Mouse (Mus musculus) common myeloid progenitor, adult 5-6 weeks (primary cell): Measurements from ENCODE around the gene Megf8. TPM values are rescaled to one million over a fixed set of nuclear protein-coding genes. Genes with fewer than 3 reads are reported as not detected.

Experiments
- ATAC-seq: replicated peaks from 2 replicates; pipeline ENCODE4 v1.8.0; 2016; ENCODE audit warnings: low read depth, mild to moderate bottlenecking, moderate TSS enrichment, inconsistent platforms; ENCODE audit not compliant: poor library complexity, severe bottlenecking
- total RNA-seq: library from RNA; stranded (forward); fragments of 200-1000, 187-1606 nt; gene quantifications from 2 replicates; pipeline ENCODE4 v1.2.3, GENCODE M21; 2017

The Megf8 gene
- total RNA-seq, 1 experiment from 2014 or later: 4.9 TPM

DNA sequence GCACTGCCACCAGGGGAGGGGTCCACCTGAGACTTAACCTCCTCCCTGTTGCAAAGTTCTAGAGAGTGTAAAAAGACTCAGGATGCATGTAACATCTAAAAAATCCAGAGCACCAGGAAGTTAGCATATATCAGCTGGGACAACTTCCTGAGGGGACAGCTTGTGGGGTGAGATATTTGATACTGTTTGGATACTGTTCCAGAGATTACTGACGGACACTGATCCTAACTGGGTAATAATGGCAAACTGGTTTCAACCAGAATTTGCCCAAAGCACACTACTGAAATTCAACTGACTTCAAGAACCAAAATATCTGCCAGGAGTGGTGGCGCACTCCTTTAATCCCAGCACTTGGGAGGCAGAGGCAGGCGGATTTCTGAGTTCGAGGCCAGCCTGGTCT is 22.5 kb upstream of the Megf8 start:
- ATAC-seq: no peak

DNA sequence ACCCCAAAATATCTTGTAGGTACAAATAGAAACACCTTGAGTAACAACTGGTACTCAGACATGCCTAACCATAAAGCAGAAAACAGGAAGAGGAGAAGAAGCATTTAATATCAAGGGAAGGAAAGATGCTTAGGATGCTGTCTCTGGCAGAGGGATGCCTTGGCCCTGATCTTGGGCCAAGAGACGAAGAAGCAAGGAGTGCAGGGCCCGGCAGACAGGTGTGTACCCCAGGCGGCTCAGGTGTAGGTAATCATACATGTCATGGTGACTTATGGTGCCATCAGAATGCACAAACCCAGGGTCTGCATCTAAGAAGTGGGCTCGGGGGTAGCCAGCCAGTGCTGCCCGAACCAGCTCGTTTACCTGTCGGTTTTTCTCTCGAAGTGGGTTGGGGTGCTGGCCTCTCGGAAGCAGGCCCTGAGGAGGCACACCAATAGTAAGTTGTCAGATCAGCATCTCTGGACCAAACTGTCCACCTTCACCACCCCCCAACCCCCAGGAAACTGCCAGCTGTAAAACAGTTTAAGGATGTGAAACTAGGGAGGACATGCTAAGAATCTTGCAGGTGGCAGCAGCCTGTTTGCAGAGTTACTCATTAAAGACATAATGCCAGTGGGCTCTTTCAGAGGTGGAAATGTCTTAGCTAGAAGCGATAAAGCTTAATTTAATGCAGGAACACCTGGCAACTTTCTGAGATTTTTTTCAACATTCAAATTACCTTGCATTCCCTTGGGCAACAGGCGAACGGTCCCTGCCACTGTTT is 21.8 kb upstream of the Megf8 start:
- no peak for ATAC-seq

DNA sequence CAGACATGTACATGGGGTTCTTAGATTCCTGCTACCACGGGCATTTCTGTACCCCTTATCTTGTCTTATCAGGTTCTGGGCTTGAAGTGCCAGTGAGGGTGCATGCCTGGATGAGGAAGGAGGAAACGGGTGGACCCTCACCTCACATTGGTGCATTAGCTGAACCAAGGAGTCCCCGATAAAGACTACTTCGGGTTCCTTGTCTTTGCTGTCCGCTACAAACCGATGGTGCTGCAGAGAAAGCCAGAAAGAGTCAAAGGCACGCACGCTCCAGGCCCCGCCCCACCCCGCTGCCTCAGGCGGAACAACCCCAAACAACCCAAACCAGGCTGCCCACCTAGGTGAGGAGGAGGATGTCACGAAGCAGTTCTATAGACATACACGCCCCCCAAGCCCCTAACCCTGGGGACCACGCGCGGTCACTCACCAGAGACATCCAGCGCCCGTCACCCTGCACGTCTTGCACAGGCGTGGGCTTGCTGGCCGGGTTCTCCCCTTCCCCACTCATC is 20.0 kb upstream of the Megf8 start:
- peak; percentile 40; the same call in 1 of the 2 replicates for ATAC-seq

DNA sequence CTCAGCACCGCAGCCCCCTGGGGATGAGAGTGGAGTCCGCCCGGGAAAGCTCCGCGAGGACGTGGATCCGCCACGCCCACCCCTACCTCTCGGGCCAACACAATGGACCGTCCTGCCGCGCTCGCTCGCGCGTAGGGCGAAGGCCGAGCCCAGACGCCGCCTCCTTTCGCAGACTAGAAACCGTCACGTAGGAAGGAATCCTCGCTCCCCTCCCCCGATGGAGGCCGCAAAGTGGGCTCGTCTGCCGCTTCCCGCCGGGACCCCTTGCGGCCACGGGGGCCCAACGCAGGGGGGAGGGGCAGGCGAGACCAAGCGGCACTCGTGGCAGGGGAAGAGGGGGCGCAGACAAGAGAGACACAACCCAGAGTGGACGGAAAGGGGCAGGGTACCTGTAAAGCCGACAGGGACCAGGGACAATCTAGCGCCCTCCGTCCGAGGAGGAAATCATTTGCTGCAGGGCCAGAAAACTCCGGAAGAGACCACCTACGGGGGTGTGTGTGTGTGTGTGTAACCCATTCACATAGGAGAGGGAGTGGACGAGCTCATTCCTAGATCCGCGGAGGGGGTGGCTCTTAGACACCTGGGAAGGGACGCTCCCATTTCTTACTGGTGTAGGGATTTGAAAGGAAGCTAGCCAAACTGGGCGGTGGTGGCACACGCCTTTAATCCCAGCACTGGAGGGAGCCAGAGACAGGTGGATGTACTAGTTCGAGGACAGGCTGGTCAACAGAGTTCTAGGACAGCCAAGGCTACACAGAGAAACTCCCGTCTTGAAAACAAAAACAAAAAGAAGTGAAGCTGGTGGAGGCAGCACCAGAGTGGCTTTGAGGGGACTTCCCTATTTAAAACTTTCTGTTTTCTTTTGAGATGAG is 19.3 kb upstream of the Megf8 start, which contains the start of gene Pafah1b3:
TSS of gene Pafah1b3 (minus strand) at position 533 of the 872 bp plus-strand sequence.
- ATAC-seq: peak; percentile 79

DNA sequence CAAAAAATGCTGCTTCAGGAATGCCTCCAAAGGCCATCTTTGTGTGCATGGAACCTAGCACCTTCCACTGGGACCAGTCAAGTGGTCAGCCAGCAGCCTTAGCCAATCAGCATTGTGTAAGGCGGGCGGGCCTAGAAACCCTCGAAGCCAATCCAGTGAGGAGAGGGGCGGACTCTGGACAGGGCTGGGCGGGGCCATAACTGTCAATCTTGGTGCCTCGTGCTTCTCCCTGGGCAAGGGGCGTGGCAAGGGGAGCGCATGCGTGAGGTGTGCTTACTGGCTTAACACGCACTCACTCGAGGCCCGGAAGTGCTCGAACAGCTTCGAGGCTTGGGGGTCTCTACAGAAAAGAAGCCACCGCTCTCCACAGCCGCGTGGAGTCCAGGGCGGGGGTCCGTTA is 15.9 kb upstream of the Megf8 start, which contains the start of gene Prr19:
TSS of gene Prr19 (plus strand) at position 349 of the 400 bp plus-strand sequence.
- no peak for ATAC-seq

DNA sequence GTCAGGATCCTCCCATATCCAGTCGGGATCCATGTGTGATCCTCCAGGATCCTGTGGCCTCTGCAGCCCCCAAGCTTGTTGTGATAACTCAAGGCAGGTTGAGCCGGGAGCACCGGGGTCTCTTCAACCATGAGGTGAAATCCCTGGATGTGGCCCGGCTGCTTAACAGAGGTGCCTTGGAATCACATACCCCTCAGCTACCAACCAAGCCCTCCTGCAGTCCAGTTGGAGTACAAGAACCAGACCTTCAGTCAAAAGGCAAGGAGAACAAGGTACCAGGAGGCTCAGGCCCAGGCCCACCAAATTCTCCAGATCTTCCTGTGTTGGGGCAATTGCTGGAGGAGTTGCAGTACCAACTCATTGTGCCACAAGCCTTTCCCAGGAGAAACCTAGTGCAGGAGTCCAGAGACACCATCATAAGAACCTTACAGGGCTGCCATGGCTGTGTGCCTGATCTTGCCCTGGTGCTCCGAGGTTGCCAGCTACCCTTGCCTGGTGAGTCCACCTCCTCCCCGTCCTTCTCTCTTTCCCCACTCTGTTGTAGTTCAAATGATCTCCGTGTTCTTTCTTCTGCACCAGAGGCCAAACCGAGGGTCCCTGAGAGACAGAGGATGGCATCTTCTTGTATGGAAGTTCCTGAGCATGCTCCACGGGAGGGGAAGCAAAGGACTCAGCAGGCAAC is 13.8 kb upstream of the Megf8 start:
- no peak for ATAC-seq

DNA sequence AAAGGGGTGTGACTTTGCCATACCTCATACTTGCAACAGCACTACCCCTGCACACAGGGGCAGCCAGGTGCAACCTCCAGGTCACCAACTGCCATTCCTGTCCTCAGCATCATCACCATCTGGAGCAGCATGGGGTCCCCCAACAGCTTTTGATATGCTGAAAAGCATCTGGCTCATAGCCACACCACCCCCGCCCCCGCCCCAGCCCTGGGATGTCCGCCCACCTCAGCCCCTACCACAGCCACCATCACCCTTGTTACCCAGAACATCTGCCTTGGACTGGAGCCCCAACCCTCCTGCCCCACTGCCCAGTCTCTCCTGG is 13.3 kb upstream of the Megf8 start:
- no peak for ATAC-seq

DNA sequence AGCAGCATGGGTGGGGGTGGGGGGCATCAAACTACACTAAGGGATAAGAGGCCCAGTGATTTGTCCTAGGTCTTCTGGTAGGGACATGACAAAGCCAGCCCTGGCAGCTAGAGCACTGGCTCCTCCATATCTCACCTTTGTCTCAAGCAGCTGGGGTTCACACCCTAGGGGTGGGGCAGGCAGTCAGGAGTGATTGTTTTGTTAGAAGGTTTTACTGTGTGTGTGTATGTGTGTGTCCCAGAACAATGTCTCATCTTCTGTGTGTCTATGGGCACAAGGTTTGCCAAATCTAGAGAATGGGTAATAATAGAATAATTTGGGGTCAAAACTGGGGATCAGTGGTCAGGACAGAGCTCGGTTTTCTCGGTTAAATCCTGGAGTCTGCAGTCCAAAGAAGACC is 11.5 kb upstream of the Megf8 start:
- no peak for ATAC-seq

DNA sequence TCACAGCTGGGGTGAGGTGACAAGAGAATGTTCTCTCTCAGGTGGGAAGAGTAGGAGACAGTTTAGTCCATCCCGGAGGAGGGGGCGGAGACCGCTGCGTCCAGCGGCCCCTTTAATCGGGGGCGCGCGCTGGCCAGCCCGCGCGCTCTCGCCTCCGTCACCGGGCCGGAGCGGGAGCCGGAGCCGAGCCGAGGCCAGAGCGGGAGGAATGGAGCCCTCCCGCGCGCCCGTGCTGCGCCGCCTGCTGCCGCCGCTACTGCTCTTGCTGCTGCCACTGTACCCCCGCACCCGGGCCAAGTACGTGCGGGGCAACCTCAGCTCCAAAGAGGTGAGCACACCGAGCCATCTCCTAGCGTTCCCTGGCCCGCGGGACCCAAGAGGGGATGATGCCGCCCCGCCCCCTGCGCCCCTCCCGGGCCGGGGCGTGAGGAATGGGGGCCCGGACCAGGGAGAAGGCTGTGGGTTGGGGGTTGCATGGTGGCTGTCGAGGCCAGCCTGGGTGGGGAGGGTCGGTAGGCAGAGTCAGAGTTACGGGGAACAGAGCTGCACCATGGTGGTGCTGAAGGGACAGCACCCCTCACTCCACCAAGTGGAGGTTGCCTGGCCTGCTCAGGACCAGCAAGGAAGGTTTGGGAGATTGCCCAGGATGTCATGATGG is 10.9 kb upstream of the Megf8 start, which contains the start of gene Tmem145:
TSS of gene Tmem145 (plus strand) at position 151 of the 658 bp plus-strand sequence.
- ATAC-seq: peak; percentile 95

DNA sequence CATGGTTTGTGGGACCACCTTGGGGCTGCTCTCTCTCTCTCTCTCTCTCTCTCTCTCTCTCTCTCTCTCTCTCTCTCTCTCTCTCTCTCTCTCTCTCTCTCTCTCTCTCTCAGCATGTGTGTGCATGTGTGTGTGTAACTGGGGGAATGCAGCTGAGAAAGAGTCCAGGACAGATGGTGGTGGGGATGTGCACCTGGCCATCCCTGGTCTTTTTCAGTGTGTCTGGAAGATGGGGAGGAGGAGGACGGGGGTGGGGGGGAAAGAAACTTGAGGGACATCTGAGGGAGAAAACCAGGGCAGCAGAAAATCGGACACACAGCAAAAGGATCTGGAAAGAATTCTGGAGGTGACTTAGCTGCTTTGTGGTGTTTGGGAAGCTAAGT is 10.4 kb upstream of the Megf8 start:
- no peak for ATAC-seq

DNA sequence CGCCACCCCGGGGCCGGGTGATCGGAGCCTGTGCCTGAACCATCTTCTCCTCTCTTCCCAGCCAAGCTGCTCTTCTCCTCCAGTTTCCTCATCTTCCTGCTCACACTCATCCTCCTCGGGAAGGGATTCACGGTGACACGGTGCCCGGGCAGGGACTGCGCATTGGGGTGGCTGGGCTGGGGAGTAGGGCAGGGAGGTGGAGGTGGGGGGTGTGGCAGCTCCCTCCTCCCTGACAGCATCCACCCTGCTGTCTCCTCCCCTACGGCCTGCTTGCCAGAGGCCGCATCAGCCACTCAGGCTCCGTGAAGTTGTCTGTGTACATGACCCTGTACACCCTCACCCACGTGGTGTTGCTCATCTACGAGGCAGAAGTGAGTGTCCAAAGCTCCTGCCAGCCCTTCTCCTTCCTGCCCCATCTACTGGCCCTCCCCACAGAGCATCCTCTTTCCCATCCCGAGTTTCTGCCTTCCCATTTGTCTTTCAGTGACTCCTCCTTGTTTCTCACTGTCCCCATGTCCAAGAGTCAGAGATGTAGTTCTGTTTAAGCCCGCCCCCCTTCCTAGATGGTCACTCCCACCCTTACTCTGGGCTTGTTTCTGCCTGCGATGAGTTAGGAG is 8.2 kb upstream of the Megf8 start:
- ATAC-seq: no peak

DNA sequence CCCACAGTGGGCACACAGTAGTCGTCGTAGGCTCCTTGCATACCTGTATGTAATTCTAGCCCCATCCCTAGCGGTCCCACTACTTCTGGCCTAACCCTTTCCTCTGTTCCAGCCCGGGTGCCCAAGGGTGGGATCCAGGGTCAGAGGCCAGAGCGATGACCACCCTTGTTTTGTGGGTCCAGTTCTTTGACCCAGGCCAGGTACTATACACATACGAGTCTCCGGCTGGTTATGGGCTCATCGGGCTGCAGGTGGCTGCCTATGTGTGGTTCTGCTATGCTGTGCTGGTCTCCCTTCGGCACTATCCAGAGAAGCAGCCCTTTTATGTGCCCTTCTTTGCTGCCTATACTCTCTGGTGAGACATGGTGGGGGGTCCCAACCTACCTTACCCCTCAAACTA is 7.5 kb upstream of the Megf8 start:
- no peak for ATAC-seq

DNA sequence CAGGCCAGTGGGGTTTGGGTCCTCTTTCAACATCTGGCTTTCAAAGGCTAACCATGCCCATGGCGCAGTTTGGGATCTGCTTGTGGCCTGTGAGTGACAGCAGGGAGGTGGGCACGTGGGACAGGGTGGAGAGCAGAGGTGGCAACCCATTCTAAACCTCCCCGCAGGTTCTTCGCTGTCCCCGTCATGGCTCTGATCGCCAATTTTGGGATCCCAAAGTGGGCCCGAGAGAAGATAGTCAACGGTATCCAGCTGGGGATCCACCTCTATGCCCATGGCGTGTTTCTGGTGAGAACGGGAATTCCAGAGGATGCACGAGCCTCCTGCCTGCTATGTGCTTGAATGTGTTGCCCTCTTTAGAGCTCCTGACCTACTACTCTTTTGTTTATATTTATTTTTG is 5.8 kb upstream of the Megf8 start:
- no peak for ATAC-seq

DNA sequence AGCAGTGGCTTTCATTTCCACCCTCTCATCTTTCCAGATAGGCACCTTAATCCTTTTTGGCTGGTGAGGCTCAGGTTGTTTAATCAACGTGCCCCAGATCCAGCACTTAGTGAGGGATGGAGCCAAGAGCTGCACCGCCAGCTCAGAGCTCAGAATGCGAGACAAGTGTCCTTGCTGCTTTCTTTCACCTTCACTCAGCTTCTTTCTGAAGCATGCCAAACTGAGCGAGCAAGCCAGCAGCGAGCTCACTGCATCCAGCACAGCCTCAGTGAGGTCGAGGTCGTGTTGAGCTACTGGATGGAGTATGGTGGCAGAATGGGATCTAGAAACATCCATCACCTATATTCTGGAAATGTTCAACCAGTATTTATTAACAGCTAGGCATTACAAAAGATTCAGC is 3.6 kb upstream of the Megf8 start:
- ATAC-seq: no peak

DNA sequence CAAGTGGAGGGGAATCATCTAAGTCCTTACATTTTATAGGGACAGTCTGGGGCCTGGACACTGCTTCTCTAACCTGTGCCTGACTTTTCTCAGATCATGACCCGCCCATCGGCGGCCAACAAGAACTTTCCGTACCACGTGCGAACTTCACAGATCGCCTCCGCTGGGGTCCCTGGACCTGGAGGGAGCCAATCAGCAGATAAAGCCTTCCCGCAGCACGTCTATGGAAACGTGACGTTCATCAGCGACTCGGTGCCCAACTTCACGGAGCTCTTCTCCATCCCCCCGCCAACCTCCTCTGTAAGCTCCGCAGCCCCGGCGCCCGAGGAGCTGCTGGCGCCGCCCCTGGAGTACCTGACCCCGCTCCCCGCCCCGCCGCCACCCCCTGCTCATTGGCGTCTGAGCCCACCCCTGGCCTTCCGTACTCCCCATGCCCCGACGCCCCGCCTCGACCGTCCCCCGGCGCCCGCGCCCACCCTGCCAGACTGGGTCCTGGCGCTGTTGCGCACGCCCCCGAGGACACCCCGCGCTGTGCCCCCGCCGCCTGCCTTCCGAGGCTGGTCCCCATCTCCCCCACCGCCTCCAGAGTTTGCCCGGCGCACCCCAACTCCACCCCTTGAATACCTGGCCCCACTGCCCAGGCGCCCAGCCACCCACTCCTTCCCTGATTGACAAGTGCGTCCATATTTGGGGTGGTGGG is 2.2 kb upstream of the Megf8 start:
- no peak for ATAC-seq

DNA sequence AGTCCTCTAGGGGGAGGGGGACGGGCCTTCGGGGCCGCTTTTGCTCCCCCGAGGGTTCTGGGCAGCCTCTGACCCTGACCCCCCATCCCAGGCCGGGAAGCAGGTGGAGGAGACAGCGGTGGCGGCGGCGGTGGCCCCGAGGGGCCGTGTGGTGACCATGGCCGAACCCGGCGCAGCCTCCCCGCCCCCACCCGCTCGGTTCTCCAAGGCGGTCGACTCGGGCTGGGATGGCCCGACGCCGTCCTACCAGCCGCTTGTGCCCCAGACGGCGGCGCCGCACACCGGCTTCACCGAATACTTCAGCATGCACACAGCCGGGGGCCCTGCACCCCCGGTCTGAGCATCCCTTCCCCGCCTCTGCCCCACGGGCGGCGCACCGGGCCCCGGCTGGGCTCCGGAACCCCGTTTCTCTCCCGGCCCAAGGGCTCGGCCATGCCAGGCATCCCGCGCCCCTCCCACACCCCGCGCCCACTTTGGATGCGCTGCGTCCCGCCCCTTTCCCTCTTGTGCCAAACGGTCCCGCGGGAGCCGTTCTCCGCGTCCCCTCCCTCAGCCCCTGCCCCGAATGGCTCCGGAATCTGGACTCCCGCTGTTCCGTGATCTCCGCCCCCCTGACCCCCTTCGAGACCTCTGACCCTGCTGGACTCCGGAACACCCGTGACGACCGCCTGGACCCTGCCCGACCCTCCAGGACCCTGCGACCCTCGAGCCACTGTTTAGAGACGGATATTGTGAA is 1.5 kb upstream of the Megf8 start:
- ATAC-seq: no peak

DNA sequence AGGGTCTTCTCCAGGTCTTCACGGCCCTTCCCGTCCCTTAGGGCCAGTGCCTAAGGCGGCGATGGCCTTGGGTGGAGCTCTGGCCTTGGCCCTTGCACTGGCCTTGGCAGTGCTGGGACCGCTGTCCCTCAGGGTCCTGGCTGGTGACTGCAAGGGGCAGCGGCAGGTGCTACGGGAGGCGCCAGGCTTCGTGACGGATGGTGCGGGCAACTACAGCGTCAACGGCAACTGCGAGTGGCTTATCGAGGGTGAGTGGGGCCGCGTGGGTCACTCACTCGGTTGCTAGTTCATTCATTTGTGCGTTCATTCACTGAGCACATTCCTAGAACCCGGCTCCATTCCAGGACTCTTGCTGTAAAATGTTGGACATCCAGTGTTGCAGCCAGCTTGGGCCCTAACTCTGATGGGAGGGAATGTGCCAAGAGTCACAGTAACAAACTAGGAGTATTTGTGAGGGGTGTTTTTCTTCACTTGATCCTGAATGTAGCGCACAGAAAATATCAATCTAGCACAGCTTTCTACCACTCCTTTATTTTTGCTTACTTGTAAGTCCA is 559 bp downstream of the Megf8 start:
- ATAC-seq: no peak

DNA sequence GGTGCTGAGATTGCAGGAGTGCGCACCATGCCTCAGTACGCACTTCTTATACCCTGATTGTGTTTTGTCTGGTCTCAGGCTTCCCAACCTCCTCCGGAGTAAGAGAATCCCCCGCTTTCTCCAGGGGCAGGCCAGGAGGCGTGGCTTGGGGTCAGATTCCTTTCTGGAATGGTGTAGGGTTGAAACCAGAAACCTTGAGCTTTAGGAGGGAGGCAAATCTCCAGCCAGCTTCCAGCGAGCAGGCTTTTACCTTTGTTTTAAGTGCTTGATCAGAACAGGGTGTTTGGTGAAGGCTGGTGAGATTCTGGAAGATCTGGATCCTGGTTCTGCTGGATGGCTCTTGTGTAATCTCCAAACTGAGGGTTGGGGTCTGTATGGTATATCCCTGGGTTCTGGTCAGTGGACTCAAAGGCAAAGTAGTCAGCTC is 5.1 kb downstream of the Megf8 start:
- no peak for ATAC-seq
